Mouse (Mus musculus) megakaryocyte, embryonic 14.5 days (primary cell): Measurements from ENCODE around the gene Hdac8.

Experiments used
- FLI1 ChIP-seq: IDR thresholded peaks from 2 replicates; pipeline ENCODE4 v1.6.1; 2012; ENCODE audit warnings: low read length, inconsistent platforms, mixed read lengths
- GATA1 ChIP-seq: IDR thresholded peaks from 3 replicates; pipeline ENCODE4 v1.6.1; 2012; ENCODE audit warnings: mixed read lengths, low read length, inconsistent platforms, borderline replicate concordance

DNA sequence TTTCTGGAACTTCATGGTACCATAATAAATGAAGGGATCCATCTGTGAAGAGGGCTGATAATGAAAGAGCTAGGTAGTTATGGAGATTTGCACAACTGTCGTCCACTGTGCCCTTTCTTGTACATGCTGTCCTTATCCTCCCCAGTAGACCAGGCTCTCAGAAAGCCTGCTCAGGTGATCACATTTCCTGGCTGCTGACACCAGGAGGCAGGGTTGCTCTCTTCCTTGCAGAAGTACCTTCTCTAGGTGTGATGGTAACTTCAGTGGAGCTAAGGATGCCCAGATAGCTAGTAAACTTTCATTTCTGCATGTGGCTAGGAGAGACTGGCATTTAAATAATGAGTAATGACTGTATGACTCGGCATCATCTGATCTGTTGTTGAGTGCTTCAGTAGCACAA, 260.8 kb downstream of the Hdac8 start:
- TF ChIP-seq GATA1 (no peak), FLI1 (no peak)
